Mouse (Mus musculus) cerebellum, adult 11-12 months (tissue): ENCODE measurements around the gene Tgfbr3.
"Not testable (repeated sequence)": the region's sequence is repeated elsewhere in the genome, so short reads cannot be mapped to it uniquely, and the experiment has no call there.

ENCODE experiments used
- DNase-seq: peaks from one replicate; pipeline ENCODE4 v3.0.0; 2022

Tgfbr3 gene

DNA sequence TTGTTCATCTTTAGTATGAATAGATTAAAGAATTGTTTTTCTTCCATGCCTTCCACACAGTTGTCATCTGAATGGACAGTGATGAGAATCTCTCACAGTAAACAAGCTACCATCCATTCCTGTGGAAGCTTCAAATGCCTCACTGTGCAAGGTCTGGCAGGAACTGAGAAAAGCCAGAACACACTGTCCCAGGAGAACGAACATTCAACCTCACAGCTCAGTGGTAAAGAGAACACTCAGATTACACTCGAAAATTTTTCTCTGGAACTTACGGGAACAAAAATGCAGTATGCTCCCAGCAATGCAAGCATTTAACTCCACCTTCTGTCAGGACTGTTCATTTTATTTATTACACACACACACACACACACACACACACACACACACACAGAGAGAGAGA lies 13.2 kb downstream of the Tgfbr3 start:
- DNase-seq: no peak

DNA sequence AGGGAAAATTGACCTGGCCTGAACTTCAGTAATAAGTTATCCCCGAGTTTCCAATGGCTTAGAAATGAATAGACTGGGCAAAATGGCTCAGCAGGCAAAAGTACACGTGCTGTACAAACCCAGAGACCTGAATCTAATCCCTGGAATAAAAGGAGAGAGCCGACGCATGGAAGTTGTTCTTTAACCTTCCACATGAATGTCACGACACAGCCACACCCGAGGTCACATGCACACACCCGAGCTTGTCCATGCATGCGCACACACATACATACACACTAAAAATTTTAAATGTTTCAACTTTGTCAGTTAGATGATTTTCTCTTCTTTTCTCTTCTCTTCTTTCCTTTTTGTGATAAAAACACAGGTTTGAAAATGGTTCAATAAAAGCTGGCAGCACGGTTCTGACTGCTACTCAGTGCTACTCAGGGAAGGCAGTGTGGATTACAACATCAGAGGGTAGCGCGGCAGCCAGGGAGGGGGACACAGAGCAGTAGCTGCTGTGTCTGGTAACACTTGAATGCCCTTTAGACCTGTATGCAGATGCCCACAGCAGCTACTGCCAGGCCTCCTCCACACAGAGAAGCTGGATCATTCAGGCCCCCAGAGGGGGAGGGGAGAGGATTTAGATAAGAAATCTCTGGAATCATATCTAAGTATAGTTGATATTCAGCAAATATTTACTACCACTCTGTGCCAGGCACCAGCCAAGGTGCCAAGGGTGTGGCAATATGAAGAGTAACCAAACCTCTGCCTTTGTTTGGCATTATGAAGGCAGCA lies 17.0 kb downstream of the Tgfbr3 start:
- no peak for DNase-seq

DNA sequence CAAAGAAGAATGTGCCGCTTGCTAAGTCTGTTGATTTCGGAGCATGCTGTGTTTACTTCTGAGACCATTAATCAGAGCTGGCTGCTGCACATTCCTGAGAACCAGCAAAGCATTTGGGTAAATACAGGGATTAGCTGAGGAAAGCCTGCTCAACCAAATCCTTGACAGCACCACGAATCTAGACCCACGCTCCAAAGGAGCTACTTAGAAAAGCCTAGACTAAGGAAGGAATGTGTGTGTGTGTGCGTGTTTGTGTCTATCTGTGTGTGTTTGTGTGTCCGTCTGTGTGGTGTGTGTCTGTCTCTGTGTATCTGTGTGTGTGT lies 20.5 kb downstream of the Tgfbr3 start:
- no peak for DNase-seq

DNA sequence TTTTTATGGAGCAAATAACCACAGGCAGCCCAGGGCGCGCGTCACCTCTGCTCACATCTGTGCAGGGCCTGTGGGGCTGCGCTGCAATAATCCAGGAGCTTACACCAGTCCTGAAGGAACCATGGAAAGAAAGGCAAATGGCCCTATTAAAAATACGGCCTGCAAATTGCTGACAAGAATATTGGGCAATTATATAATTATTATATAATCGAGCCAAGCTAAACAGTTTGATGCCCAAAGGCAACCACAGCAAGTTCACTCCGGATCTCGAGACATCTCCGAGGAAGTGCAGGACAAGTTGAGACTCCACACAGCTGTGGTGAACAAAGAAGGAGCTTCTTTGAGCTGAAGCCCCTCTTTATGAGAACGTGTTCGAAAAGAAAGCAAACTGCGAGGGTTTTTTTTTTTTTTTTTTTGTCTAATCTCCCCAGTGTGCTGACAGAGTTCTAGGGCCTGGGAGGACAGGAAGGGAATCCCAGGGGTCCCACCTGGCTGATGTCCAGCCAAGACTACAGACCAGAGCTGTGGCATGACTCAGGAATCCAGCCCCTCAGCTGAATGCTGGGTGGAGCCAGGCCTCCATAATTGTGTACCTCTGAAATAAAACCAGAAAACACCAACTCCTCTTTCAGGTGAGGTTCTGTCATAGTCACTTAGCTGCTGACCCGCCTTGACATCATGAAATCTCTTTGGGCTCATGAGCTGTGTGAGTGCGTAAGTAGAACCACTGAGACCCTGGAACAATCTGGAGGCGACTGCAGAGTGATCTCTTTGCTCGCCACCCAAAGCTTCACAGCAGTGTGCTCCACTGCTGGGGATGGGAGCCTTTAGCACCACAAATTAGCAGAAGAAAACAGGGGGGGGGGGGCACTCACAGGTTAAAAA lies 21.1 kb downstream of the Tgfbr3 start:
- peak; percentile 28 for DNase-seq

DNA sequence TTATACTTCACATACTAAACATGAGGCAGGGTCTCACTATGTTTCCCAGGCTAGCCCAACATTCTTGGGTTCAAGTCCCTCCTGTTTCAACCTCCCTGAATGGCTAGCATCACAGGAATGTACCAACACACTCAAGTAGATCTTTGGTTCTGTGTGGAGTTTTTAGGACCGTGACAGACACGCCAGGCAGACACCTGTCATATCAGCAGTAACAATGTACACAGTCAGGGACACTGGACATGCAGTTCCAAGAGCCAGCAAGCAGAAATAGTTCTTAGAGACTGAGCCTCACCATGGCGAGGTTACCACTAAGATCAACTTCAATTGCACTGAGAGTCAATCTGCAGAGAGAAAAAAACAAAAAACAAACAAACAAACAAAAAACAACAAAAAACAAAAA lies 22.9 kb downstream of the Tgfbr3 start:
- no peak for DNase-seq

DNA sequence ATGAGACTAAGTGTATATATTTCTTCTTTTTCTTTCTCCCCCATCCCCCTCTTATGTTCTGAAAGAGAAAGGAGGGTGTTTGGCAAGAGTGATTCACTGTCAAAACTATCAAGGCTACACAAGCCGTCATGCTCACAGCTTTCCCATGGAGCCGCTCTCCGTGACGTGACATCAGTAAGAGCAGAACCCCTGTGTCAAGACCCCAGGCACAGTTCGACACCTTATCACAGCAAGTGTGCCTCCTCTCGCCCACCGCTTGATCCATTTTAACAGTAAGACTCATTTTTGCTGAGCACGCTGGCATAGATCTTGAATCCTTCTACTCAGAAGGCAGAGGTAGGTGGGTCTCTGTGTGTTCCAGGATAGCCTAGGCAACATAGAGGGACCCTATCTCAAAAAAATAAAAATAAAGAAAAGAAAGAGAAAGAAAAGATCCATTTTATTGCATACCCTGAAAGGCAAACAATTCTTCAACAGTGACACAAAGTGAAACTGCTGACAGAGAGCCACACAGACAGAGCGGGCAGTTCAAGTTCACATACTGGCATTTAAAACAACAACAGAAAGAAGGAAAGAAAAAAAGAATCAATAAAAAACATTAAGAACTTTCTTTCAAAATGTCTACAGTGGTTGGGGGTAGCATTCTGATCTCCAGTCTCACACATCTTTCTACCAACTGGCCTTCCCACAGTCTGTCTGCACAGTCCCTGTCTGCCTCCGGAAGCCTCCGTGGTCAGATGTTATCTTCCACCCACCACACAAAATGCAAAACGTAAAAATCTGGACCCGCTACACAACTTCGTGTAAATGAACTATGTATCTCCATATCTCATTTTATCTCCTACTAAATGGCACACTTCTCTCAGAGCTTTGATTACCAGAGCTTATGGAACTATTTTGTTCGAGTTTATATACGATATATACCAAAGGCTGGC lies 24.7 kb downstream of the Tgfbr3 start:
- no peak for DNase-seq

DNA sequence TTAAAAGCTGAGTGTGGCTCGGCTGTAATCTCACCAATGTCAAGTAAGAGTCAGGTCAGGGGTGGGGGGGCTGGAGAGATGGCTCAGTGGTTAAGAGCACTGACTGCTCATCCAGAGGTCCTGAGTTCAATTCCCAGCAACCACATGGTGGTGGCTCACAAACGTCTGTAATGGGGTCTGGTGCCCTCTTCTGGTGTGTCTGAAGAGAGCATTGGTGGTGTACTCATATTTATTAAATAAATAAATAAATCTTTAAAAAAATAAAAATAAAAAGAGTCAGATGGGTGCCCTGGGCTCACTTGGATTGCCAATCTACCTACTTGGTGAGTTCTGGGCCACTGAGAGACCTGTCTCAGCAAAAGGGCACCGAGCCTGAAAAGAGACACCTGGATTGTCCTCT lies 25.6 kb downstream of the Tgfbr3 start:
- DNase-seq: no peak

DNA sequence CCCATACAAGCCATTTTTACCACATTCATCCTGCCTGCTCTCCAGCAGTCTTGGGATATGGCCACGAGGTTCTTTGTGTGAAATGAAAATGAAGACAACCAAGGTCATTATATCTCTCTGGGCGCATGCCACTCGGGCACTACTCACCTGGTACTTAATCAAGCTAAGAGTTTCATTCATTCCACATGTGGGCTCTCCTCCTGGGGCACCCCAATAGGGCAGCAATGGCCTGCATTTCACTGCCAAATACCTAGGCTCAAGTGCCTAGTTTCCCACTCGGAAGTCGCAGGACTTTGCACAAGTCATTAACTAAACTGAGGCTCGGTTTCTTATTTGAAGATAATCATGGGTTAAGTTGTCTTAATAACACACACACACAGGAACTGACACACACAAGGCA lies 27.5 kb downstream of the Tgfbr3 start:
- no peak for DNase-seq

DNA sequence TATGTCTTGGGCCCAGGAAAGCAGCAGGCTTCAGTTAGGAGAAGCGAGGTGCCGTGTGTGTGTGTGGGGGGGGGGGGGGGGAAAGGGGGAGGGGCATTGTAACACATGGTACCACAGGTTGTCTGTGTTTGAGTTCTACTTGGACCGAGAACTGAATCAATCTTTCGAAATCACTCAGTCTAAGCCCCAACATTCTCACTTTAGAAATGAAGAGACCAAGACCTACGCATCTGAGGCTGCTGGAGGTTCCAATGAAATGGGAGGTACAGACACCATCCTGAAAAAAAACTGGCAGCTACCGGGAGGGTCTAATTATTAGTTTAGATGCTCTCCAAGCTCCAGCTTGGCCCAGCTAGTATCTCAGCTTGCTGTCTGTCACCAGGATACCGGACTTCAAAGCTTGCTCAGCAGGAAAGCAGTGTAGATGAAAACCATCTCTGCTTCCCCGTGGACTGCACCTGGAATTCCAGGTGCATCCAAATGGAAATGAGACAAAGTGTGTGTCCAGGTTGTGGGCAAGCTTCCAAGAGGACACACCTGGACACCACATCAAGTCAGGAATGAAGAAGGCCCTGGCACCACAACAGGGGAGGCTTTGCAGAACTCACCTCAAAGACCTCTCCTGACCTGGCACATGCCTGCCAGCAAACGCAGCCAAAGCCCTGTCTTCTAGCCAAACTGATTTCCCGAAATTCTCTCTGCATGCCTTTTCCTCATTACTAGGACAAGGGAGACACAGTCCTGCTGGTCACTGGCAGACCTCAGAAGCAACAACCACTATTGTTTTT lies 28.5 kb downstream of the Tgfbr3 start:
- peak; percentile 83 for DNase-seq

DNA sequence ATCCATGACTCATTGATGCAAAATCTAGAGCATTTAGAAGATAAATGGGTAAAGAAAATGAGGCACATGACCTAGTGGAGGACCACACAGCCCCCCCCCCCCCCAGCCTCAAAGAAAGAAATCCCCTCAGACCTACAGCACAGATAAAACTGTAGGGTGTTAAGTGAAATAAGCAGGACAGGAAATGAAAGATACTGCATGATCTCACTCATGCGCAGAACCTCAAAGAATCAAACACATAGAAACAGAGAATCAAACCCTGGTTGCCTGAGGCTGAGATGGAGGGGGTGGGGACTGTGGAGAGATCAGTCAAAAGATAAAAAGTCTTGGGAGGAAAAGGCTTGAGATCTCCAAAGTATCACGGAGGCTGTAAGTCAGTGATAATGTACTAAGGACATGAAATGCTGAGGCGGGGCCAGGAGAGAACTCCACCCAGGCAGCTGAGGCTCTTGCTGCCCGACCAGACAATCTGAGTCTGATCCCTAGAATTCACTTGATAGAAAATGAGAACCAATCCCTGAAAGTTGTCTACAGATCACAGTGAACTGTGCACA lies 29.9 kb downstream of the Tgfbr3 start:
- DNase-seq: no peak

DNA sequence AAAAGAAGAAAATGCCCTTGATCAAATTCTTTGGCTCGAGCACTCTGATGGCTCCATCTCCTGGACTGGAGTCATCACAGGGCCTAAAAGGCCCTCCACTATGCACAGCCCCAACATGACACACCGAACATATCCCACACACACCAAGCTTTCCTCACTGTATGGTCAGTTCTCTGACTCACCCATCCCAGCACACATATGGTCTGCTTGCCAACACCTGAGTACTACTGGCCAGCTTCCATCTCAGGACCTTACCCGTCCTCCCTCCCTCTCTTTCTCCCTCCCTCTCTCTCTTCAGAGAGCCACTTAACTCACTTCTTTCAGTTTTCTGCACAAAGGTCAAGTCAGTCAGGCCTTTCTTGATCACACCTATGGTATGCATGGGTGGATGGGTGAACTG lies 36.0 kb downstream of the Tgfbr3 start:
- DNase-seq: no peak

DNA sequence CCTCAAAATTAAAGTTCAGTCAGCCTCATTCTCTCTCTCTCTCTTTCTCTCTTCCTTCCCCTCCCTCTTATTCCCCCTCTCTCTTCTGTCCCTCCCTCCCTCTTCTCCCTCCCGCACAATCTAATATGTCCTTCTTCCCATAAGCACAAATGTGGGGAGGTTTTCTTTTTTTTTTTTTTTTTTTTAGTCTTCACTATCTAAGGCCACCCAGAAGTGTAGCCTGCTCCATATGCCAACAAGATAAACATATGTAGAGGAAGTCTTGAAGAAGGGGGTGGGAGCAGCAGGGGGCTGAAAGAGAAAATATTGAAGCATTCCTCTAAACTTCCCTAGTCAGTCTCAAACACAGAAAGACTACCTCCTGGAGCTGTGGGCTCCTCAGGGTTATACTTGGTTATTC lies 37.0 kb downstream of the Tgfbr3 start:
- no peak for DNase-seq

DNA sequence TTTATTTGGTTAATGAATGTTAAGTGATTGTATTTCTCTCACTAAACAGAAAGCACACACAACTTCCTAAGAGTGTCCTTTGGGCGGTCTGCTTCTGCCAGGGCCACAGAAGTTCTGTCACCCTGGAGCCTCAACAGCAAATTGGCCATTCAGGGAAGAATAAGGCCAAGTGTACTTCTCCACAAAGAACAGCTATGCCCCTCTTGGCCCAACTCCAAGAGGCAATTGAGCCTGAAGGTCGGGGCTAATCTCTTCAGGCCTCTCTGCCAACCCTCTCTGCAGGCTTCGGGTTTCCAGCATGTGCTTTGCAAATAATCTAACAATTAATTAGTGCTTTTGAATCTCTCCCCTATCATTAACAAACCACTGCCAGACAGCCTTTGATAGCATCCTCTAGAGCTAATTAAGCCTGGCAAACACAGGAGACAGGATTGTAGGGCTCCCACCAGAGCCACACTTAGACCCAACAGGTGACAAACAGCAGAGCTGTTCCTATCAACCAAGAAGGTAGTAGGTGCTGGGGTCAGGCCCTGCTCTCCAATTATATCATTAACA lies 37.6 kb downstream of the Tgfbr3 start:
- no peak for DNase-seq

DNA sequence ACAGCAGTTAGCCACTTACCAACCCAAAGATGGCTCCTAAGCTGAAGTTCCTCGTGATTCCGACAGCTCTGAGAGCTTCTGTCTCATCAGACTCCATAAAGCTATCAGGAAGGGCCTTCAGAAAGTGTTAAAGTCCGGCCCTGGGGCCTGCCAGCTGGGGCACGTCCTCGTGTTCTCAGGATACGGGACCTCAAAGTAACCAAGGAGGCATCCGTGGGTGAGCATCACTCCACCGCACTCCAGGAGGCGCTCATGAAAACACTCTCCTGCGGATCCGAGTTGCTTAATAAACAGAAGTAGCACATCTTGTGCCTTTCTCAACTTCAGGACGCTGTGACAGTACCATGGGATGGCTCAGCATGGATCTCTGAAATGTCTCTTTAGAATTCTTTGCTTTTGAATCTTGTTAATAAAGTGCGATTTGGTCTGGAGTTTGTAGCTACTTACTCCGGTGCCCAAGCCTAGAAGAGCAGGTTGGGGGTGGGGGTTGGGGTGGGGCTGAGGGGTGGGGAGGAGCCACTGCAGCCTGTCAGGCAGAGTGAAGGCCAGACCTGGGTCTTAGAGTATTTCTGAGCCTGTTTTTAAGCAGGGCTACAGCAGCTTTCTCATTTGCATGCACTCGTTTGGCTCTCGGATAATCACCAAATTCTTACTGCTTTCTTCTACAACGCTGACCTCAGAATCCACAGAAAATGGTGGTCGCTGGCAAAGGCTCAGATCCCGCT lies 38.7 kb downstream of the Tgfbr3 start:
- DNase-seq: no peak

DNA sequence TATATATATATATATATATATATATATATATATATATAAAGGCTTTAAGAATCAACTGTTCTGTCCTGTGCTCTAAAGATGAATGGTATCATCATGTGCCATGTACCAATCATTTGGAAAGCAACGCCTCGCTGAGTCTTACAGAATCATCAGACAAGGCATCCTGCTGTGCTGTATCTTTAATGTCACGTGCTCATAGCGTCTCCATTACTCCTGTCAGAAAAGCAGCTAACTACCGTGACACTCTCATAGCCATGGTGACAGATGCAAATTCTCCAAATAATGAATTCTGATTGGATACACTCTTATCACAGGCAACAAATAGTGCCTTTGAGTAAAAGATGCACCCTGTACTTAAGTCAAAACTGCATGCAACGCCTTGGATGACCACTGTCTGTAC lies 40.7 kb downstream of the Tgfbr3 start:
- DNase-seq: no peak

DNA sequence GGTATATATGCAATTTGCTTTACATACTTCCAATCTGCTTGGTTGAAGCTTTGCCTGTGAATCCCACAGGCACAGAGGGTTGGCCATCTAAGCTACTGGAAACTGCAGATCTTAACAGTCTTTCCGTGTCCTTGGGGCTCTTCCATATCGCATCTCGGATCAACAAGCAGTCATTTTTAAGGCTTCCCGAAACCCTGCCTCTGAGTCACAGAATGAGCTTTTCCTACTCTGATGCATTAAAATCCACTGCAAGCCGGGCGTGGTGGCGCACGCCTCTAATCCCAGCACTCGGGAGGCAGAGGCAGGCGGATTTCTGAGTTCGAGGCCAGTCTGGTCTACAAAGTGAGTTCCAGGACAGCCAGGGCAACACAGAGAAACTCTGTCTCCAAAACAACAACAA lies 41.1 kb downstream of the Tgfbr3 start:
- DNase-seq: not testable (repeated sequence)

DNA sequence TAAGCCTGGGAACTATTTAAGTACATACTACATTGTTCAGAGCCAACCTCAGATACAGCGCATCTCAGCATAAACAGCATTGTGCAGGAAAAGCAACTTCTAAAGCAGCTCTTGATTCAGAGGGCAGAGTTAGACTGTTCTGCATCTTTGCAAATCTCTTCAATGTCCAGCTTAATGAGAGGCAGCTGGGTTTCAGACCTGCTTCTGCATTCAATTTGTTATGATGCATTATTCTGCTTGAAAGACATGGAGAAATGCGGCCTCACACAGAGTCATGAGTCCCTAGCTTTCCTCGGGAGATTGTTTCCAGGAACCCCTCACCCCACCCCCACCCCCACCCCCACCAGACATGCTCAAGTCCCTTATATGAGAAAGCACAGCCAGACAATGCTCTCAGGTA lies 41.6 kb downstream of the Tgfbr3 start:
- DNase-seq: no peak

DNA sequence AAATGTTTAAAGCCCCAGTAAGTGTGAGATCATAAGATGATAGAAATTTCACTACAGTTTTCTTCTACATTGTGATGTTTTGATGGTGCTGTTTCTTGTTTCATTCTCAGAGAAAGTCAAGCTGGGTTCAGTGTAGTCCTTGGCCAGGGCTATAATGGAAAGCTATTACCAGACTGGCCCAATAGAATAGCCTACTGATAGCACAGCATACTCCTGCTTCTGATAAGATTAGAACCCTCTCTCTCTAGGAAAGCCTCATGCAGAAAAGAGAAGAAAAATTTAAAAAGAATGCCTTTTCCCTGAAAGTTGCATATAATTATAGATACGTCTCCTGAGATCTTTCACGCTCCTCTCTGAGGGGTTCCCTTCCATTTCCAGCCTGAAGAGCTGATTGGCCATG lies 46.0 kb downstream of the Tgfbr3 start:
- no peak for DNase-seq

DNA sequence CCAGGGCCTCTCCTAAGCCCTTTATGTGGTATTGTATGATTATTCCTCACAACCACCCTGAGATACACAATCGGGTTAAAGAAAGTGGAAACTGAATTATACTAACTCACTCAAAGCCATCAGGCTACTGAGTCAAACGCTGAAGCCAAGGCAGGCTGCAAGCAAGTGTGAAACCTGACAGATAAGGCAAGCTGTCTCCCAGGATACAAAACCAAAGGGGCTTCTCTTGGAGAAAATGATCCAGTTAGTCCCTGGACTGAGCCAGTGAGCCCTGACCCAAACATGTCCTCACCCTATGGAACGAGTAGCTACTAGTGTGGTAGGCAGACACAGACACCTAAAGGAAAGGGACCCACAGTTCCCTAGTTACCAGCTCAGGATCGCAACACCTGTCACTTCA lies 46.4 kb downstream of the Tgfbr3 start:
- DNase-seq: no peak

DNA sequence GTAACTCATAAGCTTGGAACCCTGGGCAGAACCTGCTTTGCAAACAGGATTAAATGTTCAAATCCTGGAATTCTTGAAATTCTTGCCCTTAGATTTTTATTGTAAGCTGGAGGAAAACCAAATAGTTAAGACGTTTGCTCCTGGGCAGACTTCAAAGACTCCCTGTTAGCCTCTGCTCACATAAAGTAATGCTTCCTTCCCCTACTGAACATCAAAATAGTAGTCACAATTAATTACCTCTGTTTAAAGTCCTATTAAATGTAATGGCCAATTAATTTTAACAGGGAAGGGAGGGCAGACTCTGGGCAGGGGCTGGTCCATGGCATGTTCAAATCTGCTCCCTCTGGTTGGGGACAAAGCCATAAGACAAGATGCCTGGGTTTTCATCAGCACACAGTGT lies 49.2 kb downstream of the Tgfbr3 start:
- DNase-seq: no peak

DNA sequence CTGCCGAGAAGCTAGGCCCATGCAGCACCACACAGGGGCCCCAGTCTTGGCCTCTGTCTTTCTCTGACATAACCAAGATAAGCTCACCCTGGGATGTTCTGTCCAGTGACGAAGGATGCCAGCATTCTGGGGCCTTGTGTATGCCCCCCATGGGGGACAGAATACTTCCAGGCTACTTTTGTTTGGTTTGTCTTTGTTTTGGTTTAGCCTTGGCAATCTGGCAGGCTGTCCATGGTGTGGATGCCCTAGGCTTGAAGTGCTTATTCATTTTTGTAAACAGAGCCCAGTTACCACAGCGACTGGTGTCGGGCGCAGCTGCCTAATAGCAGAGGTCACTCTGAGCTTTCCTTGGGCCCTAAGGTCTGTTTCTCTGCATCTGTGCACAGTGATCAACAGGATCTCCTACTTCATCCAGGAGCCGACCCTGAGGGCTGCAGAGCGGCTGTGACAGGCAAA lies 51.4 kb downstream of the Tgfbr3 start:
- DNase-seq: no peak
